Mouse (Mus musculus) right cerebral cortex, postnatal 25 days (tissue): ENCODE results near the gene Lrrc3b.

Experiments
- DNase-seq: peaks from one replicate; pipeline ENCODE4 v3.0.0; 2022

Gene Lrrc3b

GRCm38 (mm10) chr14:15330155-15330554, 108.6 kb downstream of the Lrrc3b start:
- DNase-seq: no peak

- no peak for DNase-seq
Measured at GRCm38 (mm10) chr14:15325872-15326271, 112.9 kb downstream of the Lrrc3b start.

- no peak for DNase-seq
Measured at GRCm38 (mm10) chr14:15322441-15323123, 116.2 kb downstream of the Lrrc3b start.

- no peak for DNase-seq
Measured at GRCm38 (mm10) chr14:15319399-15319915, 119.3 kb downstream of the Lrrc3b start.

GRCm38 (mm10) chr14:15308576-15308975, 130.2 kb downstream of the Lrrc3b start:
- peak; percentile 7 for DNase-seq
